Mouse (Mus musculus) embryonic facial prominence, embryonic 11.5 days (tissue): Measurements from ENCODE around the gene Nckap1l. TPM values are rescaled to one million over a fixed set of nuclear protein-coding genes. Genes with fewer than 3 reads are reported as not detected.

Experiments used
- ATAC-seq: fragments of 200-750 bp; cut with Nextera tagmentation; replicated peaks from 2 replicates; pipeline ENCODE4 v1.8.0; 2017; ENCODE audit warnings: low read depth; ENCODE audit not compliant: insufficient number of reproducible peaks, low FRiP score, low TSS enrichment
- DNase-seq: peaks from one replicate; pipeline ENCODE4 v3.0.0-alpha.2; 2015; ENCODE audit warnings: low spot score
- H3K27ac ChIP-seq: fragments of 300-500 bp; sonication (generic); replicated peaks from 2 replicates; pipeline ENCODE4 v1.5.1; 2014; ENCODE audit warnings: mild to moderate bottlenecking, low read depth, low read length, control low read depth
- H3K27me3 ChIP-seq: fragments of 300-500 bp; sonication (generic); 2 replicates; pipeline ENCODE4 v1.6.1; 2014; ENCODE audit warnings: mild to moderate bottlenecking, low read length, moderate library complexity, mixed read lengths; ENCODE audit not compliant: control insufficient read depth, insufficient read depth
- H3K36me3 ChIP-seq: fragments of 300-500 bp; sonication (generic); replicated peaks from 2 replicates; pipeline ENCODE4 v1.6.1; 2014; ENCODE audit warnings: low read depth, mild to moderate bottlenecking, low read length, moderate library complexity, mixed read lengths; ENCODE audit not compliant: control insufficient read depth, insufficient read depth
- H3K4me1 ChIP-seq: fragments of 300-500 bp; sonication (generic); 2 replicates; pipeline ENCODE4 v1.6.1; 2014; ENCODE audit warnings: low read length, mixed read lengths; ENCODE audit not compliant: control insufficient read depth, insufficient read depth
- H3K4me2 ChIP-seq: fragments of 300-500 bp; sonication (generic); 2 replicates; pipeline ENCODE4 v1.6.1; 2014; ENCODE audit warnings: low read depth, mild to moderate bottlenecking, control low read depth, low read length, moderate library complexity
- H3K4me3 ChIP-seq: fragments of 300-500 bp; sonication (generic); 2 replicates; pipeline ENCODE4 v1.5.1; 2014; ENCODE audit warnings: low read depth, low read length, control low read depth
- H3K9ac ChIP-seq: fragments of 300-500 bp; sonication (generic); replicated peaks from 2 replicates; pipeline ENCODE4 v1.6.1; 2014; ENCODE audit warnings: mild to moderate bottlenecking, control low read depth, low read length
- H3K9me3 ChIP-seq: fragments of 300-500 bp; sonication (generic); replicated peaks from 2 replicates; pipeline ENCODE4 v1.6.1; 2016; ENCODE audit warnings: mild to moderate bottlenecking, low read length, inconsistent platforms, mixed read lengths; ENCODE audit not compliant: control insufficient read depth
- WGBS: fragments of 180-500 bp; shearing (Covaris S2); extraction: QIAGEN DNeasy Blood & Tissue Kit; methylation state at CpG from one replicate; pipeline ENCODE4 v1.1.7; 2014; 5-methylcytosine and 5-hydroxymethylcytosine counted together
- polyA plus RNA-seq: library from polyadenylated mRNA; unstranded; fragments of >200 nt; fragmentation: Nextera tagmentation; extraction: Ambion mirVana; gene quantifications from 2 replicates; pipeline ENCODE4 v1.2.1, GENCODE M21; 2014

The Nckap1l gene
- polyA plus RNA-seq, 1 experiment from 2014 or later: 2.1 TPM

DNA sequence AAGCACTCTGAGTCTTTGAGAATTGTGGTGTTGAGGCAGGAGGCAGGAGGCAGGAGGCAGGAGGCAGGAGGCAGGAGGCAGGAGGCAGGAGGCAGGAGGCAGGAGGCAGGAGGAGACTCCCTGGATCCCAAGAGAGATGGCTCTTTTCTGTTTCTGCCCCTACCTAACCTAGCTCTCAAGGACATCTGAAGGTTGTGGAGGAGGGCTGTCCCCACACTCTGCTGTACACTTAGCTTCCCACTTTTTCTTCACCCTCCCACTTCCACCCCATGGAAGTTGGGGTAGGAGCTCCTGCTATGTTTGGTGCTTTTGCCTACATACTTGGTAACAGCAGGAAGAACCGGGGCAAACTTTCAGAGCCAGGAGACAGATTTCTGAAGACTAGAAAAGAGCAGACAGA lies 82.2 kb downstream of the Nckap1l start:
- peaks cover 9% of the 10 kb centered on the region; the same call in 1 of the 2 replicates for H3K27me3 ChIP-seq
- H3K9me3 ChIP-seq: no peaks in the 10 kb centered on the region
- ATAC-seq (no peak), DNase-seq (no peak)
- H3K4me2 ChIP-seq: no peak overlapping the region
- no peak overlapping the region for H3K4me3 ChIP-seq
- no peak overlapping the region for H3K9ac ChIP-seq
- H3K27ac ChIP-seq: no peak overlapping the region
- WGBS: 56% methylated on average over 1 of the region's 1 CpGs
- H3K36me3 ChIP-seq: no peaks in the 10 kb centered on the region
- no peaks in the 10 kb centered on the region for H3K4me1 ChIP-seq

- H3K36me3 ChIP-seq: no peaks in the 10 kb centered on the region
- no peaks in the 10 kb centered on the region for H3K4me1 ChIP-seq
- no peaks in the 10 kb centered on the region for H3K9me3 ChIP-seq
- no peak overlapping the region for H3K4me3 ChIP-seq
- no peak for DNase-seq
- WGBS: 28% methylated on average over 2 of the region's 2 CpGs
- ATAC-seq: no peak
- no peak overlapping the region for H3K27ac ChIP-seq
- H3K4me2 ChIP-seq: peak overlapping the region; percentile 95
- peaks cover 9% of the 10 kb centered on the region; the same call in 1 of the 2 replicates for H3K27me3 ChIP-seq
- peak overlapping the region; percentile 66 for H3K9ac ChIP-seq
Observed at GRCm38 (mm10) chr15:103536456-103536855, 82.9 kb downstream of the Nckap1l start.

DNA sequence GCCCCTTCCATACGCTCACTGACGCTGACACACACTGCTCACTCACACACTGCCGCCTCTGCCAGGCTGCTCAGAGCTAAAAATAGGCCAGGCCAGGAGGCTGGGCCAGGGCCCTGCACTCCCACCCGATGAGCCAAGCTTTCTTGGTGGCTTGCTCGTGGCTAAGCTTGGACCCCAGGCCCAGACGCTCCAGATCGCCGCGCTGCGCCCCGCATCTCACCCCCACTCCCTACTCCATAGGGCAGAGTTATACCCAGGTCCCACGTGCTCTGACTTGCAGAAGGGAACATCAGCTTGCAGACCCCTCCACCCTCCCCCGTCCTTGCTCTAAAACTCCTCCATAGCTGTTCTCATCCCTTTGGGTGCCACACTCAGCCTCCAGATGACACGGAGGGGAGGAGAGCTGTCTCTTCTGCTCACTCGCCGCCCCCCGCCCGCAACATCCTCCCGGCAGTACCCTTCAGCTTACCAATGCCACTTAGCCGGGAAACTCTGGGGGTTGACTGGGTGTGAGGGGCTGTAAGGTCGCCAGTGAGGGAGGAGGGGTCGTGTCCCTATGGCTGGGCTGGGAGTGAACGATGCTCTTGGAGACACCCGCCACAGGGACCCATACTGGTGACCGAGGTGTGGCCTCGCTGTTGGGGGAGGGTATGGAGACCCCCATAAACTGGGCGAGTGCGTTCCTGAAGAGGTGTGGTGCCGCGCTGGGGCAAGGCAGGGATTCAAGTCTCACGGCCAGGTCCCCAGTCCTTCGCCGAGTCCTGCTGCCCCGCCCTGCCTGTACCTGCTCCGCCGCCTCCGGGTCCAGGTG lies 83.6 kb downstream of the Nckap1l start:
- H3K9ac ChIP-seq: peak overlapping the region; percentile 66
- H3K4me3 ChIP-seq: peak overlapping the region; percentile 64
- H3K4me1 ChIP-seq: no peaks in the 10 kb centered on the region
- no peak overlapping the region for H3K27ac ChIP-seq
- WGBS: 1% methylated on average over 37 of the region's 37 CpGs
- H3K4me2 ChIP-seq: peak overlapping the region; percentile 95
- no peaks in the 10 kb centered on the region for H3K9me3 ChIP-seq
- no peaks in the 10 kb centered on the region for H3K36me3 ChIP-seq
- peak; percentile 55 for ATAC-seq
- peak; percentile 15 for DNase-seq
- peaks cover 9% of the 10 kb centered on the region; the same call in 1 of the 2 replicates for H3K27me3 ChIP-seq

DNA sequence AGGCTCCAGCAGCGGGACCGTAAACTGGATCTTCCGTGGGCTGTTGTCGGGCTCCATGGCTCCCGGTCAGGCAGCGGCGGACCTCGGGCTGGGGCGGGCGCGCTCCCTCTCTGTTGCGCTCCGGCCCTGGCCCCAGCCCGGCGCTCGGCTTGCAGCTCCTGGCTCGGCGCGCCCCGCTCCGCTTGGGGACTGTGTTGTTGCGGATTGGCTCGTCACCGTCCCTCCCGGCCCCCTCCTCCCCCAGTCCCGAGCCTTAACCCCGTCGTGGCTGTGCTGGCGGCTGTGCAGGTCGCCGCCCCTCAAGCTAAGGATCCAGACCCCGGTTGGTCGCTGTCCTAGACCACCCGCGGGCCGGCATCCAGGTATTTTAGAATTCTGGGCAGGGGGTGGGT lies 84.2 kb downstream of the Nckap1l start, which contains the start of gene Ppp1r1a:
Gene Ppp1r1a, minus strand, starts transcription at position 182 of the 392 bp plus-strand sequence.
- DNase-seq (peak; percentile 79), ATAC-seq (peak; percentile 82)
- H3K4me1 ChIP-seq: no peaks in the 10 kb centered on the region
- H3K36me3 ChIP-seq: no peaks in the 10 kb centered on the region
- H3K4me3 ChIP-seq: peak within 1 kb of the TSS; percentile 64
- peak within 1 kb of the TSS; percentile 95 for H3K4me2 ChIP-seq
- H3K9ac ChIP-seq: peak within 1 kb of the TSS; percentile 66
- H3K9me3 ChIP-seq: no peaks in the 10 kb centered on the region
- H3K27ac ChIP-seq: no peak within 1 kb of the TSS
- WGBS: under 1% methylated on average over 29 of the region's 36 CpGs
- peaks cover 9% of the 10 kb centered on the region; the same call in 1 of the 2 replicates for H3K27me3 ChIP-seq

- Histone ChIP-seq H3K36me3 (no peaks in the 10 kb centered on the region), H3K4me2 (no peak overlapping the region), H3K9me3 (no peaks in the 10 kb centered on the region), H3K4me1 (no peaks in the 10 kb centered on the region), H3K4me3 (no peak overlapping the region), H3K9ac (no peak overlapping the region), H3K27me3 (peaks cover 9% of the 10 kb centered on the region; the same call in 1 of the 2 replicates), H3K27ac (no peak overlapping the region)
- no peak for ATAC-seq
- no peak for DNase-seq
- 62% methylated on average over 2 of the region's 2 CpGs for WGBS
Observed at GRCm38 (mm10) chr15:103539259-103539658, 85.7 kb downstream of the Nckap1l start.

- ATAC-seq: no peak
- WGBS: 52% methylated on average over 1 of the region's 1 CpGs
- Histone ChIP-seq H3K4me3 (no peak overlapping the region), H3K27ac (no peak overlapping the region), H3K27me3 (peaks cover 9% of the 10 kb centered on the region; the same call in 1 of the 2 replicates), H3K4me1 (no peaks in the 10 kb centered on the region), H3K36me3 (no peaks in the 10 kb centered on the region), H3K4me2 (no peak overlapping the region), H3K9ac (no peak overlapping the region), H3K9me3 (no peaks in the 10 kb centered on the region)
- DNase-seq: no peak
Observed at GRCm38 (mm10) chr15:103540646-103541045, 87.1 kb downstream of the Nckap1l start.

DNA sequence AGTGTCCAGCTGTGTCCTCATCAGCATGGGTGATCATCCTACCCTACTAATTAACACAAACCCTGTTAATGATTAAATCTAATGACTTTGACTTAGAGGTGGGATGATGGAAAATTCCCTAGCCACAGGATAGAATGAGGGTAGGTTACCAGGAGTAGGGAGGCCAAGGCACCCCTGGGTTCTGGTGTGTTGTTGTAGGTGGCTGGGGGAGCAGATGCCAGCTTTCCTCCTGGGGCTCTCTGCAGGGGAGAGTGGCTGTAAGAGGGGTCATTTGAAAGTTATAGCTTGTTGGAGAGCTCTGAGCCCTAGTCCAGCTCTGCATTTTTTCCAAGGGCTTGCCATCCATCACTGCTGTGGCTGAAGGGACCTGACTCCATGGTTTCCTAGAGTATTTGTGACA lies 88.9 kb downstream of the Nckap1l start:
- H3K27me3 ChIP-seq: no peaks in the 10 kb centered on the region
- no peak overlapping the region for H3K4me3 ChIP-seq
- H3K9ac ChIP-seq: no peak overlapping the region
- no peaks in the 10 kb centered on the region for H3K36me3 ChIP-seq
- DNase-seq (no peak), ATAC-seq (no peak)
- no peak overlapping the region for H3K4me2 ChIP-seq
- H3K27ac ChIP-seq: no peak overlapping the region
- H3K9me3 ChIP-seq: no peaks in the 10 kb centered on the region
- H3K4me1 ChIP-seq: no peaks in the 10 kb centered on the region

- 85% methylated on average over 3 of the region's 3 CpGs for WGBS
- ATAC-seq: no peak
Observed at GRCm38 (mm10) chr15:103547983-103548382, 94.4 kb downstream of the Nckap1l start.

More at GRCm38 (mm10) chr15:103547983-103548382, 94.4 kb downstream of the Nckap1l start:
- Histone ChIP-seq H3K27ac (no peak overlapping the region), H3K4me3 (no peak overlapping the region), H3K36me3 (no peaks in the 10 kb centered on the region), H3K4me1 (no peaks in the 10 kb centered on the region), H3K4me2 (no peak overlapping the region), H3K9ac (no peak overlapping the region), H3K9me3 (no peaks in the 10 kb centered on the region), H3K27me3 (no peaks in the 10 kb centered on the region)
- DNase-seq: no peak
